Mouse (Mus musculus) hindbrain, postnatal 0 days (tissue): ENCODE results near the gene Slc51a. TPM values are rescaled to one million over a fixed set of nuclear protein-coding genes. Genes with fewer than 3 reads are reported as not detected.
A peak's percentile ranks its signal among the peaks of the same experiment; 100 is the strongest.

Experiments
- ATAC-seq: fragments of 200-750 bp; cut with Nextera tagmentation; 2 replicates; pipeline ENCODE4 v1.8.0; 2017; ENCODE audit warnings: mild to moderate bottlenecking, moderate TSS enrichment, moderate library complexity
- DNase-seq: peaks from one replicate; pipeline ENCODE4 v3.0.0-alpha.2; 2015; ENCODE audit warnings: low spot score
- H3K27ac ChIP-seq: fragments of 300-500 bp; sonication (generic); 2 replicates; pipeline ENCODE4 v1.5.1; 2014; ENCODE audit warnings: mild to moderate bottlenecking
- H3K27me3 ChIP-seq: fragments of 300-500 bp; sonication (generic); 2 replicates; pipeline ENCODE4 v1.6.1; 2014; ENCODE audit warnings: low read length, mixed read lengths; ENCODE audit not compliant: insufficient read depth
- H3K36me3 ChIP-seq: fragments of 300-500 bp; sonication (generic); 2 replicates; pipeline ENCODE4 v1.6.1; 2014; ENCODE audit warnings: low read length, mixed read lengths; ENCODE audit not compliant: insufficient read depth
- H3K4me1 ChIP-seq: fragments of 300-500 bp; sonication (generic); 2 replicates; pipeline ENCODE4 v1.6.1; 2014; ENCODE audit warnings: antibody characterized with exemption, low read length, mixed read lengths; ENCODE audit not compliant: insufficient read depth
- H3K4me2 ChIP-seq: fragments of 300-500 bp; sonication (generic); 2 replicates; pipeline ENCODE4 v1.6.1; 2014; ENCODE audit warnings: low read depth, mild to moderate bottlenecking, low read length, moderate library complexity, mixed read lengths
- H3K4me3 ChIP-seq: fragments of 300-500 bp; sonication (generic); 2 replicates; pipeline ENCODE4 v1.5.1; 2014; ENCODE audit warnings: low read length
- H3K9ac ChIP-seq: fragments of 300-500 bp; sonication (generic); replicated peaks from 2 replicates; pipeline ENCODE4 v1.6.1; 2014; ENCODE audit warnings: mild to moderate bottlenecking, low read length, moderate library complexity, mixed read lengths
- H3K9me3 ChIP-seq: fragments of 300-500 bp; sonication (generic); 2 replicates; pipeline ENCODE4 v1.6.1; 2016; ENCODE audit warnings: low read length, mixed read lengths
- CTCF ChIP-seq: IDR thresholded peaks from 2 replicates; pipeline ENCODE4 v1.5.1; 2016; ENCODE audit warnings: antibody characterized with exemption, control low read depth, low read depth
- WGBS: fragments of 180-500 bp; shearing (Covaris S2); extraction: QIAGEN DNeasy Blood & Tissue Kit; methylation state at CpG from one replicate; pipeline ENCODE4 v1.1.7; 2014; 5-methylcytosine and 5-hydroxymethylcytosine counted together
- polyA plus RNA-seq: library from polyadenylated mRNA; unstranded; fragments of >200 nt; fragmentation: Nextera tagmentation; extraction: Ambion mirVana; gene quantifications from 2 replicates; pipeline ENCODE4 v1.2.1, GENCODE M21; 2015
- total RNA-seq: library from RNA; depleted of rRNA; stranded (reverse); fragments of >200 nt; gene quantifications from 2 replicates; pipeline ENCODE4 v1.2.3, GENCODE M21; 2014

The Slc51a gene
- total and polyA plus RNA-seq, 2 experiments from 2014 or later = not detected

DNA sequence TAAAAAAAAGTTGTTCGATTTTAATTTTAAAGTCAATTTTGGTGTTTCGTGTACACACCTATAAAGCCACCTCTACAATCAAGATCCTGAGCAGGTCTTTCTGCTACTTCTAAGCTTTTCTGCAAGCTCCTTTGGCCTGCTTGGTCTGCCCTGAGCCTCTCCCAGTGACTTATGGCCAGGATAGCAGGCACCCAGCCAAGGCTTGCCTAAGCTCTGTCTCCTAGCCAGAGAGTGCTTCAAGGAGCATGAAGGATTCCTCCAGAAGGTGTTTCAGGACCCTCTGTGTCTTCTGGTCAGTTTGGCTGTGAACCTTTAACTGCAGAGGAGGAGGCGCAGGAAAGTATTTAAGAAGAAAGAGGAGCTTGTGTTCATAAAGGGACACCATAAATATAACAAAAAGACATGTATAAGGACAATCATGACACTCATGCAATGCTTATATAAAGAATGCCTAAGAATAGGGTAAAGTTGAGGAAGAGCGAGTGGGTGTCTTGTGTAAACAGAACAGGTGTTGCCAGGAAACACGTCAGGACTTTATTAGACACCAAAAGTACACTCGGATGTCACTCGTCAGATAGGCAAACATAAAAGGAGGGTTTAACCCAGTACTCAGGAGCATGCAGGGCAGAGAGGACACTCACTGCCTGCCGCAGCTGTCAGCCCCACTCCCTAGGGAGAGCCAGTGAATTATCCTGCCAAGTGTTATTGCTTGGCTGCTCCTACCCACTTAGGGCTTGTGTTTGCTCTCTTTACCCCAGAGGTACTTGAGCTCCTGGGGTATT, 36.0 kb upstream of the Slc51a start:
- H3K4me1 ChIP-seq = peaks cover 8% of the 10 kb centered on the region
- no peak overlapping the region for H3K9ac ChIP-seq
- H3K27me3 ChIP-seq = no peaks in the 10 kb centered on the region
- TF ChIP-seq CTCF = no peak
- WGBS = 51% methylated on average over 8 of the region's 8 CpGs
- H3K4me2 ChIP-seq = no peak overlapping the region
- ATAC-seq = peak; percentile 68
- peak; percentile 70 for DNase-seq
- H3K4me3 ChIP-seq = no peak overlapping the region
- H3K36me3 ChIP-seq = no peaks in the 10 kb centered on the region
- peak overlapping the region; percentile 41; the same call in 1 of the 2 replicates for H3K27ac ChIP-seq
- H3K9me3 ChIP-seq = no peaks in the 10 kb centered on the region

DNA sequence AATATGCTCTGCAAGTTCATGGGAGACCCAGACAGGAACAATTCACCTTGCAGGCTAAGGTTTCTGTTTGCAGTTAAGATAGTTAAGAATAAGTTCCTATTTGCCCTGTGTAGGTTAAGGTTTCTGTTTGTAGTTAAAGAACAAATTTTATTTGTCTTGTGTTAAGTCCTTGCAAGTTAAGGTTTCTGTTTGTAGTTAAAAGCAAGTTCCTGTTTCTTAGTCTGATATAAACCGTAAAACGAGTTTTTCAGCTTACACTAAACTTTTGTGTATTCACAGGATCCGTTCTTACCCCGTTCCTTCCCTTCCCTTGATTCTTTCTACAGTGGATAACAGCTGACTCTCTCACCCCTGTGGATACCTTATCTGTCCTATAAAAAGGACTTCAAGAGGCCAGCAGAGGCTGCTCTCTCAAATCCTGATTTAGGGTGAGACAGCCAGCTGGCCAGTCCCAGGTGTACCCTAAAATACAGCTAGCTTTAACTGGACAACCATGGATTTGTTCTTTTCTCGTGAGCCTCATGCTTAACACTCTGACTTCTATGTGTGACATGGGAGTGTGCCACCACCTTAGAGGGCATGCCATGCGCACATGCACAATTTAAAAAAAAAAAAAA, 35.0 kb upstream of the Slc51a start:
- H3K27ac ChIP-seq = no peak overlapping the region
- no peaks in the 10 kb centered on the region for H3K27me3 ChIP-seq
- H3K9me3 ChIP-seq = no peaks in the 10 kb centered on the region
- H3K4me2 ChIP-seq = no peak overlapping the region
- 87% methylated on average over 6 of the region's 6 CpGs for WGBS
- no peaks in the 10 kb centered on the region for H3K36me3 ChIP-seq
- ATAC-seq (no peak), DNase-seq (no peak)
- H3K4me1 ChIP-seq = peaks cover 8% of the 10 kb centered on the region
- no peak overlapping the region for H3K9ac ChIP-seq
- no peak overlapping the region for H3K4me3 ChIP-seq
- no peak for TF ChIP-seq CTCF

DNA sequence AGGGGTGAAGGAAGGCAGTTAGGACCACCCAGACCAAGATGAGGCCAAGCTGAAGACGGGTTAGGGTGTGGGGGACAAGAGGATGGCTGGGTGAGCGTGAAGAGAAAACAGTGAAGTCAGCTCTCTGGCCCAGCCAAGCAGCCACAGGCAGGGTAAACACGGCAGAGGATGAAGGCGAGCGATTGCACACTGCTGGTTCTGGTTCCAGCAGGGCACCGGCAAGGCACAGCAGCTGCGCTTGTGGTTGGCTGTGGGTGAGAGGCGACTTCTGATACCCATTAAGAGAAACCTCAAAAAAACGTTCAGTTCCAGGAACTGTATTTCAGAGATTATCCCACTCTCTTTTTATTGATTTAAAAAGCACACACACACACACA, 32.7 kb upstream of the Slc51a start:
- no peak for ATAC-seq
- H3K4me2 ChIP-seq = no peak overlapping the region
- no peak for TF ChIP-seq CTCF
- H3K36me3 ChIP-seq = no peaks in the 10 kb centered on the region
- H3K27ac ChIP-seq = no peak overlapping the region
- peaks cover 12% of the 10 kb centered on the region for H3K4me1 ChIP-seq
- H3K9me3 ChIP-seq = no peaks in the 10 kb centered on the region
- no peak overlapping the region for H3K4me3 ChIP-seq
- 55% methylated on average over 9 of the region's 9 CpGs for WGBS
- no peaks in the 10 kb centered on the region for H3K27me3 ChIP-seq
- no peak for DNase-seq
- no peak overlapping the region for H3K9ac ChIP-seq

DNA sequence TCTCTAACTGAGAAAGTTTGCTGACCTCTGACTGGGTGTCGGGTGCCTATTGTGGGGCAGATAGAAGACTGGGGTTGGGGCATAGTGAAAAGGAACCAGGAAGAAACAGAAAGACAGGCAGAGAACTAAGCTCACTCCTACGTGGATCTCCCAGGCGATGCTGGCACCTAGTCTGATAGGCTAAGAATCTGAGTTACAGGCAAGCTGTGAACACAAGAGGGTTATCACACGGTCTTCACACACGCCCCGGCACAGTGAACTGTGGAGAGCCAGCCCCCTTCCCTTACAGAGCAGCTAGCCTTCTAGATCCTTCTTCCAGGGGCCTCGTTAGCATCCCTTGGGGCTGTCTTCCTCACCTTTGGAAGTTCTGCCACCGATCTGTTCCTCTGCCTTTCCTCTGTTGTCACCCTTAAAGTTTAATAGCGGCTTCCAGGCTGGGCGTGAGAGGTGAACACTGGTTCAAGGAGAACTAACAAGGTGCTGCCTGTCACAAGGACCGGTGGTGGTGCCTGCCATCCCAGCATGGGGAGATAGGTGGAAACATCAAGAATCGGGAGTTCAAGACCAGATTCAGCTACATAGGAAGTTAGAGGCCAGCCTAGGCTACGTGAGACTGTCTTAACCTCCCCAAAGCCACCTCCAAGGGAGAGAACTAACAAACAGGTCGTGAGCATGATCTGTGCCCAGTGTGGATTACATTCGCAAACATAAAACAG, 32.1 kb upstream of the Slc51a start:
- no peak overlapping the region for H3K27ac ChIP-seq
- TF ChIP-seq CTCF = no peak
- no peaks in the 10 kb centered on the region for H3K27me3 ChIP-seq
- H3K4me3 ChIP-seq = no peak overlapping the region
- ATAC-seq (no peak), DNase-seq (no peak)
- no peaks in the 10 kb centered on the region for H3K9me3 ChIP-seq
- H3K4me1 ChIP-seq = peaks cover 12% of the 10 kb centered on the region
- 84% methylated on average over 15 of the region's 15 CpGs for WGBS
- no peak overlapping the region for H3K9ac ChIP-seq
- no peak overlapping the region for H3K4me2 ChIP-seq
- no peaks in the 10 kb centered on the region for H3K36me3 ChIP-seq

DNA sequence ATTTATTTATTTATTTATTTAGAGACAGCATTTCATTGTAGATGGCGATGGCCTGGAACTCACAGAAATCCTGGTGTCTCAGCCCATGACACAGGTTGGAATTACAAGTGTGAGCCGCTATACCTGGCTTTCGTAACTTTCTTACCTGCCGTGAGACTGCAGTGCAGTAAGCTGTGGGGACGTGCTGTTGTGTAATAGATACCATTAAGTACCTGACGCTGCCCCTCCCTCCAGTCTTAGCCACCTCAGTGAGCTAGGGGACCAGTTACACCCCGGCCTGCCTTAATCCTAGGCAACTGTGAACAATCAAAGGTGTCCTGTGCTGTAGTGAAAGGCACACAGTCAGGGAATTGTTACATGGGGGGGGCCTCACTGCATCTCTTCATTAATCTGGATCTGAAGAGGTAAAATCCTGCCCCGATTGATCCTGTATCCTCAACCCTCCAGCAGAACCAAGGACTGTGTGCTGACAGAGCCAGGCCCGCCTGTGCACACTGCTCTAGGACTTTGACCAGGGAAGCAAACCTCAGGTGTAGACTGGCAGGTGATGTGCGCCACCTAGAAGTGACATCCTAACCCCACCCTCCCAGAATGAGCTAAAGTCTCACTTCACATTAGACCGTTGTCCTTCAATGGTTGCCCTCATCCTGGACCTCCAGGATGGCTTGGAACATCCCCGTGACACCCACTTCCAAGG, 30.3 kb upstream of the Slc51a start:
- WGBS = 95% methylated on average over 12 of the region's 12 CpGs
- Histone ChIP-seq H3K4me2 (no peak overlapping the region), H3K9ac (no peak overlapping the region), H3K9me3 (no peaks in the 10 kb centered on the region), H3K4me1 (peaks cover 4% of the 10 kb centered on the region; the same call in 1 of the 2 replicates), H3K36me3 (no peaks in the 10 kb centered on the region), H3K4me3 (no peak overlapping the region), H3K27ac (no peak overlapping the region), H3K27me3 (no peaks in the 10 kb centered on the region)
- TF ChIP-seq CTCF = no peak
- ATAC-seq (no peak), DNase-seq (no peak)
